Mouse (Mus musculus) heart, adult 9 months (tissue): ENCODE measurements at regions not wholly inside any gene's neighbourhood (a gene's known extent, or its start where the extent isn't known, plus 50 kb on each side); places are given as distances from the start of the nearest gene placed in this dataset.

Experiments
- DNase-seq, 2 experiments: peaks; one replicate each; pipeline ENCODE4 v3.0.0; 2022; ENCODE audit warnings: low spot score in 2 of 2

DNA sequence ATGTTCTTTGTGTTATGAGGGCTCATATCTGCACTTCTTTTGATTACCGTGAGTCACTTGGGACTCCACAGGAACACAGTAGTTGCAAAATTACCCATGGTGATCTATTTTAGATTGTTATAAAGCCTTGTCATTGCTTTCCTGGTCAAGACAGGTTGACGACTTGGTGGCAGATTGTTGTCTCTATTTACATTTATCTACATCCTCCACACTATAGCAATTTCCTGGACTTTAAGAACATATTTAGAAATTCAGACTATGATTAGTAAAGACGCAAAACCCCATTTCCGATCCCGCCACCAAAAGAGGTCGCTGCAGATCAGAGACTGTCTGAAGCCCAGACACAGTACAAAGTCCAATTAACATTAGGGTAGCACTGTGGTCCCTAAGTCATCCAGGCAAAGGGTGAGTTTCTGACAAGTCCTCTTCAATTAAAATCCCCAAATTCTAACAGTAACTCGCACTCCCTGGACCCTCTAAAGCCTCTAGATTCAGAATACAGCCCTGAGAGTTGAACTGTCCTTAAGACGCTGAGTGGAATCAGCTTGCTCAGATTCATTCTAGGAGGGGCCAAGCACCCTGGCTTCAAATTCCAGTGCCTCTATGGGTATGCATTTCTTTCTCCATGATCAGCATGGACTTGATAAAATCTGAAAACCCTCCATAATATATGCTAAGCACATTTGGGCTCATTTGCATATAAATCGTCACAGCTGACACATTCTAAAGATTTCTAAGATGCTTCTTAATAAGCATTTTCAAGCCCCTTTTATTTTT, 461.9 kb upstream of the BC052040 start:
- no peak for DNase-seq

DNA sequence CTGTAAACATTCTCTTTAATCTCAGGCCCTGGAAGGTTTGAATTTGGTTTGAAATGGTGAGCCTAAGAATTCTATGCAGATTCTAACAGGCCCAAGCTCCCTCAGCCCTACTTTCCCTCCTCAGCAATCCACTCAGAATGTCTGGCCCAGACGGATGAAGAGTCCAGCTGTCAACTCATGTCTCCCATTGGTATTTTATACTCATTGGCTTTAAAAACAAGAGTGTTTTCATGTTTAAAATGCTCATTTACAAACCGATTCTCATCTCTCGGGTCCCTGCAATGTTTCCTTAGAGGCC, 461.4 kb upstream of the BC052040 start:
- DNase-seq: no peak

DNA sequence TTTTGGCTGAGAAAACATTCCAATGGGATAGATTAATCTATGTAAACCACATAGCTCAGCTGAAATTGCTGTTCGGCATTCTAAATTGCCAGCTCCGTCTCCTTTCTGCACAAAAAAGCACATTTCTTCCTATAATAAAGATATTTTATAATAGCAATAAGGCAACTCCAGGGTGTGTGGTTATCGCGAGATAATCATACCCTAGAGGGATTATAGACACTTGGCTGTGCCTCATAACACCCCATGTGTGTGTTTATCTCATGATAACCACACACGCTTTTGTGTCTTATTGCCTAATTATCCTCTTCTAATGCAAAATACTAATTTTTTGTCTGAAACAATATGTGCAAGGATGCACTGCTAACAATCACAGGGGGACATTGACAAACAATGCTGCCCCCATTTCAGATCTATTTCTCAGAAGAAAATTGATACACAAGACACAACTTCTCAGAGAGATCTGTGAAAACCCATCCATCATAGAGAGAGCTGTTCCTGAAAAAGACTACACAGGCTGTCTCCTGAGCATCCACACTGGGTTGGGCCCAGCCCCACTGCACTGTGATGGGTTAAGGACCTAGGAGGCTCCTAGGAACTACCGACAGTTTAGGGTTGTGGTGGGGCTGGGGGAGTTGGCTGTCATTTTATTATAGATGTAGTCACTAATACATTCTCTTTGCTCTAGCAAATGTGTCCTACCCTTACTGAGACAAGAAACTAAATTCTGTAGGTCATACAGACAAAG, 454.7 kb upstream of the BC052040 start:
- no peak for DNase-seq

DNA sequence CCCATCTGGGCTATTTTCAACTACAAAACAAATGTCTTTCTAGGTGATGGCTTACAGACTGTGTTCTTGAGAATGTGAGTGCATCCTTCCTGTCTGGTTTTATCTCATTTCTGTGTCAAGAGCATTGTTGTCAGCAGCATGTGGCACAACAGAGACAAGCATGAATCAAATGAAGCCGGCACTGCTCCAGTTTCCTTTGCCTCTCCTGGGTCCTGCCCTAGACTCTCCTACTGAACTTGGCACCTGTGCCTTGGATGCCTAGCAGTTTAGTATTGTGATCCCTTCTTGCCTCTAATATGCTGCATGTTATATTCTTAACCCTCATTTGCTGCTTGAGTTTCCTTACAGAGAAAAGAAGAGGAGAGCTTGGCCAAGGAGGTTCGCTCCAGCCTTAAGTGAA, 449.8 kb upstream of the BC052040 start:
- no peak for DNase-seq

DNA sequence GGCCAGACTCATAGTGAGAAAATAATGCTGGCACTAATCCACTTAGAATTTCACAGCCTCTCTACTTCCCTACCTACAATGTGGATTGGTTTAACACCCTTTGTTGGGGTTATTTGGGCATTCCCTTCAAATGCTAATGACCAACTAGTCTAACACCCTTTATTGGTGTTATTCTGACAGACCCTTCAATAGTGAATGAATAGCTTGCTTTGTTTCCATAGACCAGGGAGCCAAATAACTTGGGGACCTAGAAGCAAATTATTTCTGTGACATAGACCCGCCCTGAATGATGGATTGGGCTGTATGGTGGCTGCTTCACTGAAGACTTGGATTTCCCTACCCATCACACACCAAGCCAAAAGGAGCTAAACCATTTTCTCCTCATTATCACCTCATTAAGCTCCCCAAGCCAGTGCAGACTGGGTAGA, 449.3 kb upstream of the BC052040 start:
- DNase-seq: no peak

DNA sequence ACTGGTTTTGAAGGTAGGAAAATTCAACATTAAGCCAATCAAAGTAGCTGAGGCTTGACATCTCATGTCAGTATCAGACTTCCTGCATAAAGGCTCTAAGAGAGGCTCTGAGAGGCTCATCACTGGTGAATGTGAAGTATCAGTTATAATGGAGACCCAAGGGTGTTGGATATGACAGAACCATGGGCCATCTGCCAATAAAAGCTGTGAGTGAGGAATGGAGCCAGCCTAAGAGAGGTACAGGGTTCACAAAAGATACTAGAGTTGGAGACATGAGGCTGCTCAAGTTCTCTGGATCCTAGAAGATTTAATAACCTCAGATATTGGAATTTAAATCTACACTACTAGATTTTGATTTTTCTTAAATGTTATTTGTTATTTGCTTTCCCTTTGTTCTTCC, 440.1 kb upstream of the BC052040 start:
- DNase-seq: no peak

DNA sequence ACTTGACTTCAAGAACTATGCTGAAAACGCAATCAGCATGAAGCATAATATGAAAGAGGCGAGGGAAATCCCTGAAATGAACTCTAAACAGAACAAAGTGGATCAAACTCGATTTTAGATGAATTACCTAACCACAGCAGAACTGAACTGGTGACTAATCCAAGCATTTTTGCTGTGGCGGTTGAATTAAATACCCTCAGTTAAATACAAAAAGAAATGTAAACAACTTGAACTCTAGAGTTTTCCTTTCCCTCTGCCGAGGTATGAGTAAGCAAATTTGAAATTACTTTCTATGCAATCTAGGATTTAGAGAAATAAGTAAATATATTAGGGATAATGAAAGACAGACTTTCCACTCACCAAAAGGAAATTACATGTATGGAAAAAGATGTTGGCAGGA, 409.4 kb upstream of the BC052040 start:
- no peak for DNase-seq

DNA sequence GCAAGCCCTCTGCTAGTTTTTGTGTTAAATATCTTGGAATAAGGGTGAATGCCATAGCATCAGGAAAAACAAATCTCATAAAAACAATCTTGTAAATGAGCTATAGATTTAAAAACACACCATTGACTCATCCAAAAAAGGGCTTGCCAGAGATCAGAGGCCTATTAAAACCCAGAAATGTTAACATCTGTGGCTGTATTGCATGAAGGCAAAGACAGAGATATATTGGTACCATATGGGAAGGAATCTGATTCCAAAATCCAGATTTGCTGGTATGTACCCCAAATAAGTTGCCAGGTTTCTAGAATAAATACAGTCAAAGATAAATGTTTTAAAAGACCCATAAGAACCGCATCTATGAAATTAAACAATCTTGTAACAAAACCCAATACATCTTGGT, 404.4 kb upstream of the BC052040 start:
- DNase-seq: no peak

DNA sequence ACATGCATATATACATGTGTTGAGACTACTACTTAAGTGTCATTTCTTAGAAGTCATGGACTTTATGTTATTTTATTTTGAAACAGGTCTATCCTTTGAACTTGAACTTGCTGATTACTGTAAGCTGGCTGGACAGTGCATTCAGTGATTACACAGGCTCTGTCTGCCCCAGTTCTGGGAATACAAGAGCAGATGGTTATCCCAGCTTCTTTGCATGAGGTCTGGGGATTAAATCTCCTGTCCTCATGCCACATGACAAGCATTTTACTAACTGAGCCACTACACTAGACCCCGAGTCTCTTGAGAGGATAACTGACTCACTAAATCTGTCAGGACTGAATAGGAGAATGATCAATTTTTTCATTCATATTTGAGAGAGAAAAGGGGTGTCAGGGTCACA, 403.6 kb upstream of the BC052040 start:
- no peak for DNase-seq

DNA sequence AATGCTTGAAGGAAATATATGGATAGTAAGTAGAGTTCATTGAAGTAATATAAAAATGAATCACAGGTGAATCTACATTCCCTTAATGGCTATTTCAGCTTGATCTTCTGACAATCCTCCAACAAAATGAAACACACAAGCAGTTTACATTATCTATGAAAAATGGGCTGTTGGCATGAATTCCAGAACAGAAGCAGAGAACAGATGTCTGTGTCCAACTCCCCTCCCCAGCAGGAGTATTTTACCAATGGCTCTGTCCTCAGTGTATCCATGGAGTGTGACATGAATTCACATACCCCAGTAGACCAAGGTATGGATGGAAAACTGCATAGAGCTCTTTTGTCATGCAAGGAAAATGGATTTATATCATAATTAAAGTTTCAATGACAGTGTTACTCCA, 370.3 kb upstream of the BC052040 start:
- no peak for DNase-seq

DNA sequence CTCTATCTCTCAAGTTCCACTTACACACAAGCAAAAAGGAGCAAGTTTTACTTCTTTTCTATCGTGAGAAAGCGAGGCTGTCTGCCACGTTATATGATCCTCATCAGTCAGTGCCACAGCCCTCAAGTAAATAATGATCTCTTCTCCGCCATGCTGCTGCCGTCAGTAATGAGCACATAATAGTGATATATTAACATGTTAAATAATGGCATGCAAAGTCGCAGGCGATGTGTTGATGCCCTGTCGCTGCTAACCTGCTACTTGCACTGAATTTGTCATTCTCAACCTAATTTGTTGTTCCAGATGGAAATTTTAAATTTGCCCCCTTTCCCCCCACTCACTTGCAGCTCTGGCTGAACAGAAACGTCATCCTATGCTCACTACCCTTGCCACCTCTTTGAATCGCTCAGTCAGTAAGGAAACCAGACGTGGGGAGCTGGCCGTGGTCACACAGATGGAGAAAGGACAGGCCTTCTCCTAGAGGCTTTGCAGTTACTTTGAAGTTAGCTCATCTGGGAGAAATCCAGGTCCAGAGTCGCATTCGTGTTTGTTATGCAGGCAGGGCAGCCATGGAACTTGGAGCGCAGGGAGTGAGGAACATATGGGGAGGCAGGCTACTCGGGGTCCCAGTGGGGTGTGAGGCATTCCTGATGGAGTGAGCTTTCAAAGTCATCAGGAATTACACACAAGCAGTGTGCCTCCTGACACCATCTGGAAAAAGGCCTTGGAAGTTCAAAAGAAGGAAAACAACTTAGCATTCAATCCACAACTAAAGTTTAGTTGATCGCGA, 368.1 kb upstream of the BC052040 start:
- DNase-seq: no peak

DNA sequence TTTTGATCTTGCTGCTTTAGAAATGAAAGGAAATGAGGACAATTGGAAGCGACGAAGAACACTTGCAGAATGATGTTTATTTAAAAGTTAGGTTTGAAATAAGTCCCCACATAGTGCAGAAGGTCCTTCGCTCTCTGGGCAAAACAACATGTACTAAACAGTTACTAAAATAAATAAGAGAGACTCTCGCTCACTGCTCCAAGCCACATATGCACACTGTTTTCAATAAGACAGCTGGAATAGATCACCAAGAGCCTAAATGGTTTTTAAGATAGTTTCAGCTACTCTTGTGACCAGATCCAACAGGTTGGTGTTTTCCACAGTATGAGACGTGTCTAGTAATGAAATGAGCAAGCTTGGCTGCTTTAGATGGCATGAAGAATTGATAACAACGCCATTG, 367.2 kb upstream of the BC052040 start:
- DNase-seq: no peak

DNA sequence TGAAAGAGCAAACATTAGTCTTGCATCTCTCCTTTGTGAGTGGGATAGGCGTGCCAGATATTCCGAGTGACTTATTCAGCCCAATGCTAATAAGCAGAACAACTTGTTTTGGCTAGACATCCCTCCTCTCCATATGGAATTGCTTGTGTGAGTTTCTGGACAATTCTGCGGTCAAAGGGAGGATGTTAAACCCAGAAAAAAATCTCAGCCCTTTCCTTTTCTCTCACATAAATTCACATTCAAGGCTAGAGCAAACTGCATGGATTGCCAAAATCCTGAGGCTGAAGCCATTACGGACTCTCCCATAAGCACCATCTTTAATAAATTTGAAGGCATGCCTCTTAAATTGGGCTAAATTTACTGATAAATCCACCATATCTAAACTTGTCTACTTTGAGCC, 351.5 kb upstream of the BC052040 start:
- DNase-seq: no peak

DNA sequence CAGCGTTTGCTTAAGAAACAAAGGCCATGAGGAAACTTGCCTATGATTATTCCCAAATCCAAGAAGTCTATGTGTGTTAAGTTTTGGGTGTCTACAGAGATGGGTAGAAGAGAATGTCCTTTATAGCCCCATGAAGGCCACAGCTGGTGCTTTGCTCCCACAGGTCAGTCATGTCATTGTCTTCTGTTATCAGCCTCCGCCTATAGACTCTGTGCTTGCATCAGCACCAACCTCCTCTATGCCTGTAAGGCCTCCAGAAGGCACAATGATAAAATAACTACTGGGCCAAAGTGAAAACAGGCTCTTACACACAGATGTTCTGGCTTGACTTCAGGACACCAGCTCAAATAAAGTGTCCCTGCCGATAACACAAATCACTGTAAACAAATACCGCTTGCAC, 333.8 kb upstream of the BC052040 start:
- no peak for DNase-seq

DNA sequence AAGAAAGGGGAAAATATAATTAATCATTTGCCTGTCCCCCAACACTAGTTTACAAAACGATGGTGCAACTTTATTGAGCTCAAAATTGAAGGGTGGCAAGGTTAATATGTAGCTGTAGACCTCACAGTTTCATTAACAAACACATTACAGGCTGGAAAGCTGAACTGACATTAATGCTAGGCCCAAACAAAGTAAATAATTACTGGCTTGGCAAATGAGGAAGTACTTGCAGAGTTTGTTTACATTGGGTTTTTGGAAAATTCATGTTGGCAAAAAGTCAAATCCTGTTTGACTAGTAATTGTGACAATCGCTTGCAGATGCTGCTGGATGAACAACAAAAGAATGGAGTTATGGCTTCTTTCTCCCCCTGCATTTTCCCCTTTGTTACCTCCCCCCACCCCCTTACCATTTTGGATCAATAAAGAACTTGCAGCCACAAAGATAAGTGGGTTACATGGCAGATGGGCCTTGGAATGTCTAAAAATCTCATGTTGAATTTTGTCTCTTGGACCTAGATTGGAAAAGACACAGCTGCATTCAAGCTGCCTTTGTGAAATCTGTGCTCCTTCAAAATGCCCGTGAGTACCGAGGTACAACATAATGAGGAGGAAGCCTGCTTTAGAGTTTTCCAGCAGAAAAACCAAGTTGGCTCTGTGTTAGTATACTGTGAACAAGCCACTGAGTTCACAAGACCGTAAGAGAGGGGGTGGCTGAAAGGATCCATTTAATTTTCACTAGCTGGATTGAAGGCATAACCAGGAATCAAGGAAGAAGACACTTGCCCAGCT, 331.3 kb upstream of the BC052040 start:
- no peak for DNase-seq

DNA sequence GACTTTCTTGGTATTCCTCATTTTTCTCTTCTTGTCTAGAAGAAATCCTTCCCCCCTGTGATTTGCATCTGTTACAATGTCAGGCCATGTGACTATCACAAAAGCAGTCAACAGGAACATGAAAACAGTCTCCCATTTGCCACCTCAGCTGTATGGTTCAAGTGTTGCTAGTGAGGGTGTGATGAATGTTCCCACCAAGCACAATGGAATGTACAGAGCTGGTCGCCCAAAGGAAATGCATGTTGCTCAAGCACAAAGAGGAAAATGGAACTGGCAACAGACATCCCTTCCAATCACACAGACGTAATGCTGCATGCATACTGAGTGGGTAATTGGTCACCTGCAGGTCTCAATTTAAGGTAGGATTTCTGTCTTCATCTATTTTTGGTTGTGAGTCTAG, 324.1 kb upstream of the BC052040 start:
- DNase-seq: no peak

DNA sequence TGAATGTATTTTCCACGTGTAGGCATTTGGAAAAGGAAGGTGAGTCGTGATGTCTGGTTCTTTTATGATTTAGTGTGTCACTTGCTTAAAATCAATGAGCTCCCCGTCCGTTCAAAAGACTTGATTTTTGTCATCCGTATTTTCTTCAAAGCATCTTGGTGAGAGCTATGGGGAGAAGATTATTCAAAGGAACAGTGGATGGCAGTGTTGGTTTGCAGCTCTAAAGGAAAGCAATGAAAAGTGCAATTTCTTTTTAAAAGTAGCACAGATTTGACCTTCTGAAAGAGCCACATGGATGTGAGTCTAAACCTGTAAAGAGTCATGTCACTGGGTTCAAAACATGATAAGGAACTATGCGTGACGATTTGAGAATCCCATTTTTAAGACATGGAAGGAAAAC, 313.3 kb upstream of the BC052040 start:
- no peak for DNase-seq

DNA sequence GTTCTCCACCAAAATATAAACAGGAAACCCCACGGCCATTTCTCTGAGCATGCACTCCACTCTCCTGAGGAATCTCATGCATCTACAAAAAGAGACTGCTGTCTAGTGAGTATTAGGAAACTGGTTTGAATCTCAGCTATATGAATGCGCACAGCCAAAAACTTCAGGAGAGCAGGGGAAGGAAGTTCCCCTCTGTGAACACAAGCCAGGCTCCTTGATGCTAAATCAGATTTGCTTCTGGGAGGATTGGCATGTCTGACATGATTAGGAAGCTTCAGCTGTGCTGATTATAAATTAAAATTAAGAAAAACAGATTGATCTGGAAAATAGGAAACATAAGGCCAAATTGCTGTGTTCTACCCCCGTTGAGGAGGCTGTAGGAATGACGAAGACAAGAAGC, 304.1 kb upstream of the BC052040 start:
- DNase-seq: no peak

DNA sequence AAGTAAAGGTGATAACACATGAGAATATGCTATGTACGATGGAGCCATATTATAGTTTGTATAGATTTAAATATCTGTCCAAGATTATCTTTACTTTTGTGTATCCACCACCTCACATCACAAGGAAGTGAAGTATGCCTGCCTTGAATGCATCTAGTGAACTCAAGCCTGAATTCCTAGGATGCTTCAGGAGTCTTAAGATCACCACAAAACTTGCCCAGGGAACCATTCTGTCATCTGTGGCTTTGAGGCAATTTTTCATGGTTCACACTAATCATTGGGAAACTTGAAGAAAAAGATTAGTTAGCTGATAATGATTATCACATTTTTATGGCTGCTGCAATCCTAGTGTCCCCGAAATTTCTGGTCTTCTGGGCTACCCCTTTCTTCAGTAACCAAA, 288.5 kb upstream of the BC052040 start:
- DNase-seq: no peak

DNA sequence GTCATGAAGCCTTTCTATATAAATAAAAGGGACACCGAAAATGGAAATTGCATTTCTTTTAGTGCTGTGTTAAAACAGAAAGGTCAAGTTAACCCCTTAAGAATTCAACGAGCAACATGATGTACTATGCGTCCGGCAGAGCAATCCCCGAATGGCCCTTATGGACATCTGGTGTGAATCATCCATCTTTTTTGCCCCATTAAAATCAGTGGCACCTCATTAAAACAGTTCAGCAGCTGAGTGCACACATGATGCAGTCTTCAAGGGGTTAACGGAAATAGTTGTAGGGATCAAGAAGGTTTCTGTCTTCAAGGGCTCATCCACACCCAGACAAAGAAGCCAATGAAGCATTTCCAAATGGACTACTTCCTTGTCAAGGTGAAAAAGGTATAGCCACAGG, 284.1 kb upstream of the BC052040 start:
- DNase-seq: no peak

DNA sequence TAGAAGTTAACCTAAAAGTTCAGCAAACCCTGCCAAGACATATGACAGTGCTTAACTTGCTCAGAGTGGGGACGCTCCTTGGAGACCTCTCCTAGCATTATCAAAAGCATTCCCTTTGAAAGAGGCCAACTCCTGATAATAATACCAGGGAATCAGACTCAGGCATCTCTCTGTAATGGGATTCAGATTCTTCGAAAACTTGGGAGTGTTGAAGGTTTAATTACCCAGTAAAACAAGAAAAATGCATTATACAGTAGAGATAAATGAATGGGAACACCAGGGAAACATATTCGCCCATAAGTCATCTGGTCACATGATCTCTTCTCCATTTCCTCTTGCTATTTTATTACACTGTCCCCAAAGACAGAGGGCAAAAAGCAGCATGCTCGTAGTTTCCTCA, 274.3 kb upstream of the BC052040 start:
- DNase-seq: no peak
